Mouse (Mus musculus) T-helper 2 cell (primary cell): ENCODE measurements around the gene Olfr70.

Experiments used
- in situ Hi-C: fragments of 300-600 bp; cut with MboI, MseI; formaldehyde crosslinking; loops from one replicate; pipeline ENCODE4 v1.15.1; 2025; ENCODE audit warnings: high pct_unique_total_duplicates

The Olfr70 gene

GRCm38 (mm10) chr4:43656339-43657109 lies 44.1 kb downstream of the Olfr70 start, which contains the start of gene Hint2:
TSS of gene Hint2 (minus strand) at chr4:43656466.
- in situ Hi-C loops = loop anchor here (5.0 kb wide), 1 partner anchor 79 kb away; the partner anchor contains the start of genes Gba2 and Rgp1

- in situ Hi-C loops = loop anchor here (5.0 kb wide), 1 partner anchor 78 kb away; the partner anchor contains the start of genes Gba2 and Rgp1
These were observed 44.8 kb downstream of the Olfr70 start for GRCm38 (mm10) chr4:43655656-43656338.

GRCm38 (mm10) chr4:43653161-43654015 lies 47.2 kb downstream of the Olfr70 start, which contains the start of gene Spag8:
TSS of gene Spag8 (minus strand) at chr4:43653594.
- in situ Hi-C loops = no loop called here

- in situ Hi-C loops = no loop called here
These were observed 47.9 kb downstream of the Olfr70 start for GRCm38 (mm10) chr4:43652726-43653125.

GRCm38 (mm10) chr4:43649783-43650182 lies 50.8 kb downstream of the Olfr70 start:
- in situ Hi-C loops = no loop called here
